Mouse (Mus musculus) splenic B cell, adult 2 months (primary cell): ENCODE results near the gene Zfp513.
A peak's percentile ranks its signal among the peaks of the same experiment; 100 is the strongest.

ENCODE experiments used
- DNase-seq: peaks from one replicate; pipeline ENCODE4 v3.0.0-alpha.2; 2011; ENCODE audit warnings: low read depth, low spot score
- H3K27me3 ChIP-seq: 2 replicates; pipeline ENCODE4 v1.6.1; 2012; ENCODE audit warnings: mild to moderate bottlenecking, low read length, moderate library complexity, mixed read lengths; ENCODE audit not compliant: control insufficient read depth, poor library complexity, insufficient read depth, severe bottlenecking
- H3K36me3 ChIP-seq: 2 replicates; pipeline ENCODE4 v1.6.1; 2012; ENCODE audit warnings: mild to moderate bottlenecking, low read length, moderate library complexity, mixed read lengths; ENCODE audit not compliant: control insufficient read depth, poor library complexity, insufficient read depth, severe bottlenecking

Gene Zfp513

GRCm38 (mm10) chr5:31162462-31162861 is 39.6 kb downstream of the Zfp513 start:
- Histone ChIP-seq H3K36me3 (peaks cover 27% of the 10 kb centered on the region), H3K27me3 (no peaks in the 10 kb centered on the region)
- DNase-seq: no peak

- Histone ChIP-seq H3K36me3 (peaks cover 16% of the 10 kb centered on the region), H3K27me3 (no peaks in the 10 kb centered on the region)
- peak; percentile 84 for DNase-seq
Measured at GRCm38 (mm10) chr5:31154152-31154553, 48.0 kb downstream of the Zfp513 start, which contains the start of gene Mpv17. Gene Mpv17, minus strand, starts transcription at chr5:31154251.

- no peaks in the 10 kb centered on the region for H3K27me3 ChIP-seq
- peaks cover 11% of the 10 kb centered on the region for H3K36me3 ChIP-seq
- no peak for DNase-seq
Measured at GRCm38 (mm10) chr5:31153516-31154151, 48.5 kb downstream of the Zfp513 start.

GRCm38 (mm10) chr5:31151746-31152145 is 50.4 kb downstream of the Zfp513 start:
- Histone ChIP-seq H3K27me3 (no peaks in the 10 kb centered on the region), H3K36me3 (peaks cover 1% of the 10 kb centered on the region; the same call in 1 of the 2 replicates)
- no peak for DNase-seq

GRCm38 (mm10) chr5:31149781-31150180 is 52.3 kb downstream of the Zfp513 start:
- H3K27me3 ChIP-seq: no peaks in the 10 kb centered on the region
- H3K36me3 ChIP-seq: no peaks in the 10 kb centered on the region; the same call in 1 of the 2 replicates
- DNase-seq: no peak
